Mouse (Mus musculus) R1 (cell line): ENCODE data around the gene Mob3c.

Source experiments
- DNase-seq: peaks from one replicate; pipeline ENCODE4 v3.0.0-alpha.2; 2018; ENCODE audit warnings: low read depth, low spot score

Mob3c gene

DNA sequence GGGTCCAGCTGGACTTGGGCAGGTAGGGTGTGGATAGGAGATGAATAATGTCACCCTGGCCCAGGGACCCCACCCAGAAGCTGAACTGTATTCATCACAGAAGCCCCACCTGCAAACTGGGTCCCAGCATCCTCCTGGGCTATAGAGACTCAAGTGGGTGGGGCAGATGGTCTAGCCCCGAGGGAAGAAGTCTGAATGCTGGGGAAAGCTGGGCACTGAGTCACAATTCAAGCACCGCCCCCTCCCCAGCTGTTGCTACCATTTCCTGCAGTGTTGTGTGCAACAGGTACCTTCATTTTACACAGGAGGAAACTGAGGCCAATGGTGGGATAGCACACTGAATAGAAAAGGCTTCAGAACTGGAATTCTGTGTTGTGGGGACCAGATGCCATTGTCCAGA lies 4.1 kb downstream of the Mob3c start:
- DNase-seq = peak; percentile 85

DNA sequence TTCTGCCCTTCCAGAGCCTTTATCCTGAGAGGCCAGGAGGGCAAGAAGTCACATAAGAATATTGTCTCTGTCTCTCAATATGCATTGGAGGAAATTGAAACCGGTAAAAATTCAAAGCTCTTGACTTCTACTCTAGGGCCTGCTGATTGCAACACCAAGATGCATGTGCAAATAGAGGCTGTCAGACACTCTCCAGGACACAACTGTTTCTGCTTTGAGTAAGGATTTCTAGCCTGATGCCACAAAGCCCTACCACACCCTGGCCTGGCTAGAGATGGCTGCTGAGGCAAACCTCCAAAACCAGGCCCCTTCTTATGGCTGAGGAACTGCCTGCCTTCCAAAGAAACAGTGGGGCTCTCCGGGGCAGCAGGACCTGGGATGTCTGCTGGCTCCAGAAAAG lies 7.7 kb downstream of the Mob3c start:
- DNase-seq = no peak

DNA sequence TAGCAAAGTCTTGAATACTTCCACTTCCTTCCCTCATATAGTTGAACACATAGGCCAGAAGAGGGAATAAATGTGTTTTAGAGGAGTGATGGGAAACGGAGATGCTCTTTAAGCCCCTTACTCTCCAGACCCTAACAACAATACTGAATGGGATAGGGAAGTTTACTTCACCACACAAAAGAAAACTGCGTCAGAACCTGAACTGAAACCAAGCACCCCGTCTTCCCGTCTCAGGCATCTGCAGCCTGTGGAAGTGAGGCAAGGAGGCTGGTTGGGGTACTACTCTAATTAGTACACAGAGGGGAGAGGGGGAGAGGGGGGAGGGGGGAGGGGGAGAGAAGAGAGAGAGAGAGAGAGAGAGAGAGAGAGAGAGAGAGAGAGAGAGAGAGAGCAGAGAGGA lies 10.3 kb downstream of the Mob3c start:
- no peak for DNase-seq

DNA sequence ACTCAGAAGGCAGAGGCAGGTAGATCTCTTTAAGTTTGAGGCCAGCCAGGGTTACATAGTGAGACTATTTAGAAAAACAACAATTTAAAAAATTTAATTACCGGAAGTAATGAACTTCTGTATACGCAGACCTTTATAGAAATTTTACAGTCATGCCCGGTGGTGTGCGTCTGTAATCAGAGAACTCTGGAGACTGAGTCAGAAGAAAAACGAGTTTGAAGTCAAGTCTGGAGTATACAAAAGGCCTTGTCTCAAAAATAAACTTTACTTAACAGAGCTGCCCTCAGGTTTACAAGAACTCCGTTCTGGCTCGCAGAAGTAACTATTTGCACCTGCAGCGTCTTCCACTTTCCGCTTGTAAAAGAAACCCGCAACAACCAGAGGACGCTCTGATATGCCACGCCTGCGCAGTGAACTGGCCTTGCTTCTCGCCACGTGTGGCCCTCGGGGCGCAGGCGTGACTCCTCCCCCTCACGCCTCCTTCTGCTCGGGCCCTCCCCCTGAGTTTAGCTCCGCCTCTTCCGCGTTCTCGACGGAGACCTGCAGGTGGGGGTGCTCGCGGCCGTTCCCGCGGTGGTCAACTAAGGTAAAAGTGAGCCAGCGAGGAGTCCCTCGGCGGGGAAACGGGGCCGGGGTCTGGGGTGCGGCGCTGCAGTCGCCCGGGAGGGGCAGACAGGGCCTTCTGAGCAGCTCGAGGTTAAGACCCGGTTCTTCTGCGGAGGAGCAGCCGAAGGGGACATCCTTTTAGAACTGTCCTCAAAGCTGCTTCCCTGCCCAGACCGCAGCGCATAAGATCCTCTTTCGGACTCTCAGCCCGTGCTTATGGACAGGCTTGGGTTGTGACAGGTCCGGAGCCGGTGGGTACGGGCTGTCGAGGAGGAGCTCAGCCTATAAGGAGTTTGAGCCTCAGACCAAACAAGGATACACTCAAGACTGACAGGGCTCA lies 11.1 kb downstream of the Mob3c start, which contains the start of gene Mknk1:
Gene Mknk1, plus strand, starts transcription at position 503 of the 946 bp plus-strand sequence.
- peak; percentile 94 for DNase-seq

DNA sequence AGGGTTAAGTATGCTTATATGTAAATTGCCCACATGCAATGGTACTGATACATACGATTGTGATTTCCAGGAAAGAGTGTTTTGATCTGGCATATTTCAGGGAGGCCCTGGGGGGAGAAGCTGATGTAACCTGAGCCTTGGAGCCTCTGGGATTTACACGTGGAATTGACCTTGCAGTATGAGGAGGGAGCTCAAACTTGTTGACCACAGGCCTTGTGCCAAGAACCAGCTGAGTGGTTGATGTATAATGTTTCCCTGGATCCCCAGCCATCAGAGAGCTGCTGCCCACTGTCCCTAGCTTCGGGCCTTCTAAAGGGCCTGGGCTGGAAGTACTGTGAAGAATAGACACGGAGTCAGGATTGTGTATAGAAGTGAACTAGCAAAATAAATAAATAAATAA lies 12.1 kb downstream of the Mob3c start:
- DNase-seq = no peak

DNA sequence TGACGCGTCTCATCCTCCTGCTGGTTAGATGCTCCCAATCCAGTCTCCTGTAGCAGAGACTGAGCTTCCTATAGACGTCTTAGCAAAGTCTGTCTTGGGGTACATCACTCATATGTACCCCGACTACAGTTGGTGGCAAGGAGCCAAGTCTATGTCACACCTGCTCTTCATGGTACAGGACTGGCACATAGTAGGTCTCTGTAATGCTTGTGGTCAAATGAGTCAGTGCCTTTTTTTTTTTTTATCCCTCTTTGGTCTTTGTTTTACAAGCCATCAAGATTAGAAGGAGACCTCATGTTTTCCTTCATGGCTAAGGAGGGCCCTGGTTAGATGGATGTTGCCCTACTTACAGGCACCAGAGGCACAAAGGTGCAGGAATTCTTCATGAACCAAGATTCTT lies 12.9 kb downstream of the Mob3c start:
- no peak for DNase-seq

DNA sequence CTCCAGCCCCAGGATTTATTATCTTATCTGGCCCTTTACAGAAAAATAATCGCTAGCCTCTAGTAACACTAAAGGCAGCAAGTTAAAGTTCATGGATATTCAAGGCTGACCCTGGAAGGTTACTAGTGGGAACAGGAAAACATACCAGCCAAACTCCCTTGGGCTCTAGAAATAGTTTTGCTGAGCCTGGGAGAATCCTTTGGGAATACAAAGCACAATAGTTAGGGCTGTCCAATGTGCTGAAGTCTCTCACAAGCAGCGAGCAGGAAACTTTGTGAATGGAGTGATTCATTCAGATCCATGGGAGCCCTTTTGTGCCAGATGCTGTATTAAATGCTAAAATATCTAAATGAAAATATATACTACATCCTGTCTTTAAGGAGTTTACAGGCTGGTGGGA lies 18.8 kb downstream of the Mob3c start:
- peak; percentile 34 for DNase-seq

GRCm38 (mm10) chr4:115847377-115847776 lies 19.5 kb downstream of the Mob3c start:
- no peak for DNase-seq

DNA sequence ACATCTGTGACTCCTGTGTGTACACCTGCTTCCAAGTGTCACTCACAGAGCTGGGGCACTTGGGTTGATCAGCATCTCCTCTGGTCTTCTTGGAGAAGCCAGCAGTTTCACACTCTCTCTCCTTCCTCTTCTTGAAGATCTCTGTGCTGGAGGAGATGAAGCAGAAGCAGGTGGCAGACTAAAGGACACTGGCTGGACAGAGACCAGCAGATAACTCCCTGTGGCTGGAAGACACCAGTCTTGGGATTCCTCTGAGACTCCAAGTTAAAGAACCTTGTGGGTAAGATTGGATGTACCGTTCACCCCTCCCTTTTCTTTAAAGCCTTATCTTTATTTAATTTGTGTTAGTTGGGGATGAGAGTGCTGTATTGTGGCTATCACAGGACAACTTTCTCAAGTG lies 20.2 kb downstream of the Mob3c start:
- no peak for DNase-seq

- DNase-seq = no peak
Measured at GRCm38 (mm10) chr4:115848990-115849677, 21.2 kb downstream of the Mob3c start.

DNA sequence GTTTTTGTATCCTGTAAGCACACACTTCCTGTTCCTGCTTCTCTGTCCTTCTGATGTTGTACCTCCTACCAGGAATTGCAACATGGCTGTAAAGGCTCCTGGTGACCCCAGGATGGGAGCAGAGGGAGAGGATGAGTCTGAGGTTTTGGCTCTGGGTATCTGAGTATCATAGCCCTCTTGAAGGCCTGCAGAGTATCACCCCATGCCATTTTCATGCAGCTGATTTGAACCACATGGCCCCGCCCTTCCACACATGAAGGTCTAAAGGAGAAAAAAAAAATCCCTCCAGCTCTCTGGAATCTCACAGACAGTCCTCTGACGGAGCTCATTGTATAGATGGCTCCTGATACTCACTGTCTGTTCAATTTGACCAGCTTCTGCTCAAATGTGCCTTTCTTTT lies 22.2 kb downstream of the Mob3c start:
- DNase-seq = no peak

DNA sequence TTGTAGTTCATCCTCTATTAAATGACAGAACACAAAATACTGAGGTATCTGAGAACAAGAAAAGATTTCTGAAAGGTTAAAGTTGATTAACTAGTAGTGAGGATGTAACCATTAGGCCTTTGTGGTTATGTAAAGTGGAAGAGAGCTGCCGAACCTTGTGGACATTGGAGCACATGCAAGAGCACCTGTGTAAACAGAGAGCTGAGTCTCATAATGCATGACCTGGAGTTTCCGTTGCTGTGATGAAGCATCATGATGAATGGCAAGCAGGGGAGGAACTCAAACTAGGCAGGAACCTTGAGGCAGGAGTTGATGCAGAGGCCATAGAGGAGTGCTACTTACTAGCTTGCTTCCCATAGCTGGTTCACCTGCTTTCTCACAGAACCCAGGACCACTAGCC lies 22.7 kb downstream of the Mob3c start:
- DNase-seq = no peak

DNA sequence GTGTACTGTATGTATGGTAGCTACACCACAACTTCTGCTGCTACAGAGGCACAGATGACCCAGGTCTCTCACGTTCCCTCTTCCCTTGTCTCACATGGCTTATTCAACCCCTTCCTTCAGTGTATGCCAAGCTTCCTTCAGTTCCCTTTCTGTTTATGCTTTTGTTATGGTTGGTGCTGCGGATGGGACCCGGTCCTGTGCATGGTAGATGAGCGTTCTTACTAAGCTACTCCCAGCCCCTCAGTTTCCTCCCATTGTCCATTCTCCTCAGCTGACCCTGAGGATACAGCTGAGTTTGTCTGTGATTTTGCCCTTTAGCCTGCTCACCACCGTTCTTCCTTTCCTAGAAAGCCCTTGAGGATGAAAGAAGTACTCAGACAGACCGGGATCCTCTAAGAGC lies 23.7 kb downstream of the Mob3c start:
- DNase-seq = no peak

- DNase-seq = no peak
Measured at GRCm38 (mm10) chr4:115855100-115855499, 27.2 kb downstream of the Mob3c start.

GRCm38 (mm10) chr4:115855609-115856008 lies 27.7 kb downstream of the Mob3c start:
- no peak for DNase-seq

GRCm38 (mm10) chr4:115856282-115856681 lies 28.4 kb downstream of the Mob3c start:
- DNase-seq = no peak

DNA sequence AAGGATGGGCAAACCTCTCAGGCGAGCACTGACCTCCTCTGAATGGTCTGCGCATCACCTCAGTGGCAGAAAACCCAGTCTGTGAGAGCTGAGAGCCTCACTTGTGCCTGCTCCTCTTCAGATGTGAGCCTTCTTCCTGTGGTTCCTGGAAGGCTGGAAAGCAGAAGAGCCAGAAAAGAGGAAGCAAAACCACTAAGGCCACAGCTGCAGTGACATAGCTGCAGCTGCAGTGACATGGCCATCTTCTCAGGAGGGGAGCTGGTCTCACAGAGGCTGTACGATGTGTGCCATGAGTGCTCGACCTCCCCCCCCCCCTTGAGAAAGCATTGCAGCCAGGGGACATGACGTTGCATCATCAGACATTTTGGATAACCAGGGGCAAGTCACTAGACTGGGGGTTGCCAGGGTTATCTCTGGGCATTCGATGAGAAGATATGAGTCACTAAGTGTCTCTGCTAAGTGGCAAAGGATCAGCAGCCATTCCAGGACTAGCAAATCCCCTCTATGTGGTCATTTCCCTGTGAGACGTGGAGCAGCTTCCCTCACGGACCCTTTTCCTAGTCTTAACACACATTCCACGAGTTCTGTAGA lies 29.5 kb downstream of the Mob3c start:
- no peak for DNase-seq

DNA sequence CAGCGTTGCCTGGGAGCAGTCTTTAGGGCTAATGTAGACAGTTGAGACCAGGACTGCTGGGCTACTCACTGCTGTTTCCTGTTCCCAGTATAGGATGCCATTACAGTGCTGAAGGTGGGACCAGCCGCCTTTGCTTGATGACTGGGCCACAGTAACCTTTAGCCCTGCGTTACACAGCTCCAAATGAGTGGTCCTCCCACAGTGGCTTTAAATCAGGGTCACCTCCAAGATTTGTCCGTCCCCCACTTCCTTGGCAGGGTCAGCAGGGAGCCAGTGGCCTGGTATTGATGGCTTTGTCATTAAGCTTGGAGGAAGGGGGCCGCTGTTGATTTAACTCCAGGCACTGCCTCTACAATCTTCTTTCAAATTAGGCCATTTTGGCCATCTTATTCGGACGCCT lies 35.5 kb downstream of the Mob3c start:
- DNase-seq = no peak

DNA sequence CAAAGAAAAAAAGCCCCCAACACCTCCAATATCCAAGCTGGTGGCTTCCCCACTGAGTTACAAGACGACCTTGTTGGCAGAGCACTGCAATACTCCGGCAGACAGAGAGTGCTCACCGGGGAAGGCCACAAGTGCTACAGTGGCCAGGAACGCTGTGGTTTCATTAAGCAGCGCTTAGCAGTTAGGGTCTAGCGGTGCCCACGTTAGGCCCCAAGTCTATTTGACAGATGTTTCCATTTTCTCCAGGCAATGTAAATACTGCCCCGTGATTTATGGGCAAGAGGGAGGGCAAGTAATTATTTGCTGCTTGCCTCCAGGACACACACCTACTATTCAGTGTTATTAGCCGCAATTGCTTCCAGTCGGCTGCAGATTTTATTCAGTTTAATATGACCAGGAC lies 36.0 kb downstream of the Mob3c start:
- DNase-seq = no peak

DNA sequence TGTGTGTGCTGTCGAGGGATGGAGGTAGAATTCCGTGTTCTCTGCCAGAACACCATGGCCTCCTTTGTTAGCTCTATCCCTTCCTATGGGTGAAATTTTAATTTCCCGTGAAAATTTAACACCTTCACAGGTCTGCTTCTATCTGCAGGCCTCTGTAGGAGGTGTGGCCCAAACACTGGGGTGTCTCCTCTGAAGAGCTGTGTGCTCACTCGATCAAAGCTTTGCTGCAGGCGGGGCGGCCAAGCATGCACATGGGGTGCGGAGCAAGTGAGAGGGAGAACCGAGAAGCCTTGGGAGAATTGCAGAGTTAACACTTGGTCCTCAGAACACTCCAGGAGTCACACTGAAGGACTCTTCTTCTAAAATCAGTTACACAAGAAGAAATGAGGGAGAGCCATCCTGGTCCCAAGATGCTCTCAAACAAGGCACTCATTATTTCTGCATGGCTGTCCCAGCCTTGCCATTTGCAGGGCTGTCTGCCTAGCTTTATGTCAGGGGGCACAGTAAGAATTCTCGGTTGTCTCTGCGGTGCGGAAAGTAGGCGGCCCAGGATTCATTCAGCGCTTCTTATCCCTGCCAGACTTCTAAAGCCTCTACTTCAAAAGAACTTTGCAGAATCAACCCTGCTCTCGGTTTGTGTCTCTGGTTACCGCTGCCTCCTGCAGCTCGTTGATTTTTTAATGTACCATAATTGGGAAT lies 41.8 kb downstream of the Mob3c start:
- no peak for DNase-seq

GRCm38 (mm10) chr4:115873231-115873630 lies 45.3 kb downstream of the Mob3c start:
- DNase-seq = peak; percentile 26

GRCm38 (mm10) chr4:115878216-115878678 lies 50.4 kb downstream of the Mob3c start:
- DNase-seq = peak; percentile 76
